In genomic region chr8:21915625-21916024, GRCm38 (mm10) we compare ENCODE assay signal across 41 mouse cellular contexts. TPM values are rescaled to one million over a fixed set of nuclear protein-coding genes. Genes with fewer than 3 reads are reported as not detected.
DNase-seq lines count a peak whose midpoint lies in the region; ATAC-seq lines count a peak whose summit lies in the region.
"Had no signal": no experiment of that assay in that cellular context is flagged by ENCODE, and none has a peak within 500 bp of the region (broad histone marks: within the 10 kb centered on the region; RNA-seq: fewer than 3 reads in every experiment).

No protein-coding gene starts in this region.

- H3K4me1 ChIP-seq in forebrain, embryonic 14.5 days (ENCODE audit: control insufficient read depth, insufficient read depth, low read length): no peaks in the 10 kb centered on the region
- H3K4me1 ChIP-seq: embryonic facial prominence, embryonic 12.5 days; forebrain, embryonic 15.5 days; heart, embryonic 12.5 days; hindbrain, embryonic 13.5 days; limb, embryonic 10.5 days; limb, embryonic 15.5 days; liver, embryonic 13.5 days; megakaryocyte, embryonic 14.5 days; midbrain, embryonic 12.5 days; neural tube, embryonic 12.5 days had no signal

- DNase-seq in frontal cortex, postnatal 14 days (ENCODE audit: low spot score in 2 of 2): no peak
- peak; percentile 33 for DNase-seq in right cerebral cortex, adult 18-20 months
- no peak for DNase-seq in right cerebral cortex, postnatal 14 days
- DNase-seq in layer of hippocampus, postnatal 14 days (ENCODE audit: low spot score in 2 of 2): peak; percentile 8
- DNase-seq in kidney, postnatal 36 days: no peak
- no peak for DNase-seq in forebrain, embryonic 14.5 days (ENCODE audit: low spot score)
- DNase-seq in urinary bladder, adult 2 months (ENCODE audit: low spot score): no peak
- DNase-seq: adrenal gland, adult 8-10 months; cerebellum, adult 11-12 months; cerebellum, adult 9-11 months; embryo, embryonic 11 days; gastrocnemius, postnatal 25 days; heart, adult 18-20 months; heart, postnatal 4 days; kidney, adult 8-10 months; kidney, postnatal 10 days; liver, embryonic 13.5 days; lung, adult 18-20 months; lung, postnatal 4 days; spleen, adult 18-20 months; thymus, postnatal 25 days had no signal

- no peaks in the 10 kb centered on the region for H3K27me3 ChIP-seq in forebrain, embryonic 14.5 days (replicated peaks; ENCODE audit: control insufficient read depth, insufficient read depth, low read length)
- H3K27me3 ChIP-seq: embryonic facial prominence, embryonic 12.5 days; forebrain, embryonic 15.5 days; heart, embryonic 12.5 days; hindbrain, embryonic 13.5 days; limb, embryonic 15.5 days; liver, embryonic 13.5 days; megakaryocyte, embryonic 14.5 days; midbrain, embryonic 12.5 days; neural tube, embryonic 12.5 days had no signal

- H3K9me3 ChIP-seq in forebrain, embryonic 14.5 days (replicated peaks; ENCODE audit: control insufficient read depth, low read length): no peaks in the 10 kb centered on the region
- H3K9me3 ChIP-seq: embryonic facial prominence, embryonic 12.5 days; forebrain, embryonic 15.5 days; G1E; heart, embryonic 12.5 days; hindbrain, embryonic 13.5 days; limb, embryonic 10.5 days; limb, embryonic 15.5 days; liver, embryonic 13.5 days; megakaryocyte, embryonic 14.5 days; midbrain, embryonic 12.5 days; neural tube, embryonic 12.5 days had no signal

- peak; percentile 57; the same call in 1 of the 2 replicates for ATAC-seq in frontal cortex, adult (ENCODE audit: low TSS enrichment)
- no peak for ATAC-seq in forebrain, embryonic 14.5 days
- ATAC-seq: forebrain, embryonic 15.5 days; intestine, embryonic 16.5 days; lung, postnatal 0 days had no signal

- no peaks in the 10 kb centered on the region for H3K36me3 ChIP-seq in forebrain, embryonic 14.5 days (ENCODE audit: control insufficient read depth, insufficient read depth, low read length)
- H3K36me3 ChIP-seq: embryonic facial prominence, embryonic 12.5 days; forebrain, embryonic 15.5 days; G1E; heart, embryonic 12.5 days; hindbrain, embryonic 13.5 days; limb, embryonic 10.5 days; limb, embryonic 15.5 days; liver, embryonic 13.5 days; midbrain, embryonic 12.5 days; neural tube, embryonic 12.5 days had no signal

- no peak overlapping the region for H3K4me2 ChIP-seq in forebrain, embryonic 14.5 days (ENCODE audit: low read length)
- H3K4me2 ChIP-seq: embryonic facial prominence, embryonic 12.5 days; forebrain, embryonic 15.5 days; heart, embryonic 12.5 days; hindbrain, embryonic 13.5 days; limb, embryonic 15.5 days; liver, embryonic 13.5 days; midbrain, embryonic 12.5 days; neural tube, embryonic 12.5 days had no signal

- WGBS in forebrain, embryonic 14.5 days: 86% methylated on average over 3 of the region's 3 CpGs

- H3K4me3 ChIP-seq in forebrain, embryonic 14.5 days (ENCODE audit: low read depth, low read length): no peak overlapping the region
- H3K4me3 ChIP-seq: embryonic facial prominence, embryonic 12.5 days; forebrain, embryonic 15.5 days; heart, embryonic 12.5 days; hindbrain, embryonic 13.5 days; limb, embryonic 10.5 days; limb, embryonic 15.5 days; liver, embryonic 13.5 days; megakaryocyte, embryonic 14.5 days; midbrain, embryonic 12.5 days; myocyte; neural tube, embryonic 12.5 days had no signal

- H3K9ac ChIP-seq in forebrain, embryonic 14.5 days (ENCODE audit: low read length): no peak overlapping the region
- H3K9ac ChIP-seq: embryonic facial prominence, embryonic 12.5 days; forebrain, embryonic 15.5 days; heart, embryonic 12.5 days; hindbrain, embryonic 13.5 days; limb, embryonic 15.5 days; liver, embryonic 13.5 days; midbrain, embryonic 12.5 days; neural tube, embryonic 12.5 days had no signal

- no peak overlapping the region for H3K27ac ChIP-seq in forebrain, embryonic 14.5 days (ENCODE audit: low read depth, low read length)
- H3K27ac ChIP-seq: embryonic facial prominence, embryonic 12.5 days; forebrain, embryonic 15.5 days; hindbrain, embryonic 13.5 days; limb, embryonic 10.5 days; limb, embryonic 15.5 days; liver, embryonic 13.5 days; midbrain, embryonic 12.5 days; neural tube, embryonic 12.5 days had no signal

RNA-seq across cellular contexts. Expression of gene Defb11, which starts 9.4 kb away (rescaled TPM):
- total RNA-seq in layer of hippocampus, postnatal 14 days (2021): 1 to 10 TPM in 1 of 2 experiments, not detected in 1; 6.9 TPM
- polyA plus RNA-seq in forebrain, embryonic 14.5 days (2014; fragmentation: Nextera tagmentation; extraction: Ambion mirVana): 9.5 and 13.5 TPM in 2 replicates
- not detected in 2 replicates for polyA plus RNA-seq in urinary bladder, adult 2 months (2012; rRNA removed)
- total RNA-seq: adrenal gland, adult 8-10 months; adrenal gland, postnatal 4 days; G1E; gastrocnemius, adult 18-20 months; gastrocnemius, postnatal 25 days; heart, adult 18-20 months; heart, postnatal 4 days; midbrain, postnatal 0 days had no signal
- polyA plus RNA-seq: embryonic facial prominence, embryonic 12.5 days; G1E; heart, embryonic 12.5 days; heart, postnatal 0 days; intestine, embryonic 16.5 days; limb, embryonic 10.5 days; limb, embryonic 15.5 days; liver, embryonic 13.5 days; lung, postnatal 0 days; midbrain, embryonic 12.5 days; midbrain, postnatal 0 days; myocyte; neural tube, embryonic 12.5 days; stomach, embryonic 16.5 days had no signal

RNA-seq across cellular contexts. Expression of gene Defb15, which starts 16.9 kb away (rescaled TPM):
- total RNA-seq in layer of hippocampus, postnatal 14 days (2021): not detected
- polyA plus RNA-seq in forebrain, embryonic 14.5 days (2014; fragmentation: Nextera tagmentation; extraction: Ambion mirVana): not detected in 2 replicates
- polyA plus RNA-seq in urinary bladder, adult 2 months (2012; rRNA removed): not detected in 2 replicates
- total RNA-seq: adrenal gland, adult 8-10 months; adrenal gland, postnatal 4 days; gastrocnemius, adult 18-20 months; gastrocnemius, postnatal 25 days; heart, adult 18-20 months; heart, postnatal 4 days; layer of hippocampus, postnatal 10 days; midbrain, postnatal 0 days had no signal
- polyA plus RNA-seq: embryonic facial prominence, embryonic 12.5 days; forebrain, embryonic 15.5 days; G1E; heart, embryonic 12.5 days; heart, postnatal 0 days; hindbrain, embryonic 13.5 days; intestine, embryonic 16.5 days; limb, embryonic 10.5 days; limb, embryonic 15.5 days; liver, embryonic 13.5 days; lung, postnatal 0 days; midbrain, embryonic 12.5 days; midbrain, postnatal 0 days; myocyte; neural tube, embryonic 12.5 days; stomach, embryonic 16.5 days had no signal

RNA-seq across cellular contexts. Expression of gene Defb35, which starts 22.5 kb away (rescaled TPM):
- total RNA-seq in layer of hippocampus, postnatal 14 days (2021): not detected
- polyA plus RNA-seq in forebrain, embryonic 14.5 days (2014; fragmentation: Nextera tagmentation; extraction: Ambion mirVana): not detected in 2 replicates
- polyA plus RNA-seq in urinary bladder, adult 2 months (2012; rRNA removed): not detected in 2 replicates
- total RNA-seq: adrenal gland, adult 8-10 months; adrenal gland, postnatal 4 days; G1E; gastrocnemius, adult 18-20 months; gastrocnemius, postnatal 25 days; heart, adult 18-20 months; heart, postnatal 4 days; layer of hippocampus, postnatal 10 days; midbrain, postnatal 0 days had no signal
- polyA plus RNA-seq: embryonic facial prominence, embryonic 12.5 days; forebrain, embryonic 15.5 days; G1E; heart, embryonic 12.5 days; heart, postnatal 0 days; hindbrain, embryonic 13.5 days; intestine, embryonic 16.5 days; limb, embryonic 10.5 days; limb, embryonic 15.5 days; liver, embryonic 13.5 days; lung, postnatal 0 days; midbrain, embryonic 12.5 days; midbrain, postnatal 0 days; myocyte; neural tube, embryonic 12.5 days; stomach, embryonic 16.5 days had no signal

RNA-seq across cellular contexts. Expression of gene Defb9, which starts 30.4 kb away (rescaled TPM):
- total RNA-seq in layer of hippocampus, postnatal 14 days (2021): not detected
- not detected in 2 replicates for polyA plus RNA-seq in forebrain, embryonic 14.5 days (2014; fragmentation: Nextera tagmentation; extraction: Ambion mirVana)
- polyA plus RNA-seq in urinary bladder, adult 2 months (2012; rRNA removed): not detected in 2 replicates
- total RNA-seq: adrenal gland, adult 8-10 months; adrenal gland, postnatal 4 days; G1E; gastrocnemius, adult 18-20 months; gastrocnemius, postnatal 25 days; heart, adult 18-20 months; heart, postnatal 4 days; layer of hippocampus, postnatal 10 days; midbrain, postnatal 0 days had no signal
- polyA plus RNA-seq: embryonic facial prominence, embryonic 12.5 days; forebrain, embryonic 15.5 days; G1E; heart, embryonic 12.5 days; heart, postnatal 0 days; intestine, embryonic 16.5 days; limb, embryonic 10.5 days; limb, embryonic 15.5 days; liver, embryonic 13.5 days; lung, postnatal 0 days; midbrain, embryonic 12.5 days; midbrain, postnatal 0 days; myocyte; neural tube, embryonic 12.5 days; stomach, embryonic 16.5 days had no signal

RNA-seq across cellular contexts. Expression of gene Defb13, which starts 30.9 kb away (rescaled TPM):
- not detected for total RNA-seq in layer of hippocampus, postnatal 14 days (2021)
- polyA plus RNA-seq in forebrain, embryonic 14.5 days (2014; fragmentation: Nextera tagmentation; extraction: Ambion mirVana): not detected in 2 replicates
- not detected in 2 replicates for polyA plus RNA-seq in urinary bladder, adult 2 months (2012; rRNA removed)
- total RNA-seq: adrenal gland, adult 8-10 months; adrenal gland, postnatal 4 days; G1E; gastrocnemius, adult 18-20 months; gastrocnemius, postnatal 25 days; heart, adult 18-20 months; heart, postnatal 4 days; layer of hippocampus, postnatal 10 days; midbrain, postnatal 0 days had no signal
- polyA plus RNA-seq: embryonic facial prominence, embryonic 12.5 days; forebrain, embryonic 15.5 days; G1E; heart, embryonic 12.5 days; heart, postnatal 0 days; hindbrain, embryonic 13.5 days; intestine, embryonic 16.5 days; limb, embryonic 10.5 days; limb, embryonic 15.5 days; liver, embryonic 13.5 days; lung, postnatal 0 days; midbrain, embryonic 12.5 days; midbrain, postnatal 0 days; myocyte; neural tube, embryonic 12.5 days; stomach, embryonic 16.5 days had no signal

Comparison
In these comparisons a context has a peak if more than half of its experiments do, and no peak if none do; other contexts are left out.
1. DNase-seq: peak in right cerebral cortex, adult 18-20 months (single experiment) and layer of hippocampus, postnatal 14 days (2 of 2); none in frontal cortex, postnatal 14 days (0 of 2), right cerebral cortex, postnatal 14 days (single experiment), kidney, postnatal 36 days (0 of 2), forebrain, embryonic 14.5 days (single experiment) and urinary bladder, adult 2 months (single experiment).
2. RNA of gene Defb11, which starts 9.4 kb away (polyA plus RNA-seq): 9.5 to 13.5 TPM in forebrain, embryonic 14.5 days; not detected in urinary bladder, adult 2 months; every median in the first group is over 10 times any median in the second.